Mouse (Mus musculus) small intestine, adult 2 months (tissue): ENCODE measurements at regions not wholly inside any gene's neighbourhood (a gene's known extent, or its start where the extent isn't known, plus 50 kb on each side); places are given as distances from the start of the nearest gene placed in this dataset.

Experiments
- H3K27ac ChIP-seq: fragments of 200-500 bp; 2 replicates; pipeline ENCODE4 v1.5.1; 2012; ENCODE audit warnings: low read depth, low read length, control low read depth, inconsistent platforms; ENCODE audit not compliant: insufficient read depth
- H3K27me3 ChIP-seq: fragments of 200-500 bp; 2 replicates; pipeline ENCODE4 v1.6.1; 2012; ENCODE audit warnings: mild to moderate bottlenecking, moderate library complexity, low read length, inconsistent platforms; ENCODE audit not compliant: control insufficient read depth, insufficient read depth
- H3K36me3 ChIP-seq: fragments of 200-500 bp; 2 replicates; pipeline ENCODE4 v1.6.1; 2012; ENCODE audit warnings: mild to moderate bottlenecking, low read length, control low read depth, inconsistent platforms; ENCODE audit not compliant: control insufficient read depth, insufficient read depth
- H3K4me1 ChIP-seq: fragments of 200-500 bp; 2 replicates; pipeline ENCODE4 v1.6.1; 2012; ENCODE audit warnings: low read length, inconsistent platforms, mixed read lengths; ENCODE audit not compliant: control insufficient read depth, insufficient read depth, insufficient read length
- H3K4me3 ChIP-seq: fragments of 200-500 bp; 2 replicates; pipeline ENCODE4 v1.5.1; 2012; ENCODE audit warnings: low read depth, mild to moderate bottlenecking, control low read depth, inconsistent platforms, low read length, moderate library complexity
- CTCF ChIP-seq: fragments of 200-500 bp; IDR thresholded peaks from 2 replicates; pipeline ENCODE4 v1.5.1; 2012; ENCODE audit warnings: low read depth, mild to moderate bottlenecking, control low read depth, inconsistent platforms, low read length, moderate library complexity, mixed read lengths; ENCODE audit not compliant: insufficient replicate concordance, insufficient read length; ENCODE audit errors: extremely low read depth
- POLR2A ChIP-seq: fragments of 200-500 bp; IDR thresholded peaks from 2 replicates; pipeline ENCODE4 v1.6.1; 2012; ENCODE audit warnings: low read depth, mild to moderate bottlenecking, control low read depth, inconsistent platforms, low read length, moderate library complexity
- WGBS: fragments of 180-500 bp; shearing (Covaris S2); methylation state at CpG from one replicate; pipeline ENCODE4 v1.1.7; 2018; 5-methylcytosine and 5-hydroxymethylcytosine counted together

GRCm38 (mm10) chr7:129853596-129853995 is 261.9 kb downstream of the Wdr11 start:
- WGBS = 82% methylated on average over 7 of the region's 7 CpGs
- H3K4me3 ChIP-seq = no peak overlapping the region
- no peaks in the 10 kb centered on the region for H3K27me3 ChIP-seq
- H3K4me1 ChIP-seq = no peaks in the 10 kb centered on the region
- no peaks in the 10 kb centered on the region for H3K36me3 ChIP-seq
- no peak for TF ChIP-seq CTCF
- no peak for TF ChIP-seq POLR2A
- H3K27ac ChIP-seq = no peak overlapping the region

- no peak overlapping the region for H3K4me3 ChIP-seq
- H3K27ac ChIP-seq = no peak overlapping the region
- H3K4me1 ChIP-seq = no peaks in the 10 kb centered on the region
- H3K36me3 ChIP-seq = no peaks in the 10 kb centered on the region
- TF ChIP-seq POLR2A = no peak
- TF ChIP-seq CTCF = no peak
- H3K27me3 ChIP-seq = no peaks in the 10 kb centered on the region
- 93% methylated on average over 2 of the region's 2 CpGs for WGBS
These were observed 263.3 kb downstream of the Wdr11 start for GRCm38 (mm10) chr7:129854942-129855341.

- H3K27me3 ChIP-seq = no peaks in the 10 kb centered on the region
- H3K4me3 ChIP-seq = no peak overlapping the region
- TF ChIP-seq CTCF (no peak), POLR2A (no peak)
- WGBS = 31% methylated on average over 1 of the region's 1 CpGs
- no peak overlapping the region for H3K27ac ChIP-seq
- no peaks in the 10 kb centered on the region for H3K4me1 ChIP-seq
- H3K36me3 ChIP-seq = no peaks in the 10 kb centered on the region
These were observed 271.3 kb downstream of the Wdr11 start for GRCm38 (mm10) chr7:129862966-129863365.

- Histone ChIP-seq H3K27ac (no peak overlapping the region), H3K4me1 (no peaks in the 10 kb centered on the region), H3K36me3 (no peaks in the 10 kb centered on the region), H3K27me3 (no peaks in the 10 kb centered on the region), H3K4me3 (no peak overlapping the region)
- TF ChIP-seq POLR2A (no peak), CTCF (no peak)
- 75% methylated on average over 3 of the region's 3 CpGs for WGBS
These were observed 273.9 kb downstream of the Wdr11 start for GRCm38 (mm10) chr7:129865536-129865935.

GRCm38 (mm10) chr7:129872208-129872790 is 280.6 kb downstream of the Wdr11 start:
- H3K4me1 ChIP-seq = no peaks in the 10 kb centered on the region
- TF ChIP-seq POLR2A = no peak
- TF ChIP-seq CTCF = no peak
- H3K27ac ChIP-seq = no peak overlapping the region
- no peaks in the 10 kb centered on the region for H3K36me3 ChIP-seq
- H3K27me3 ChIP-seq = no peaks in the 10 kb centered on the region; the same call in 1 of the 2 replicates
- WGBS = 90% methylated on average over 11 of the region's 11 CpGs
- no peak overlapping the region for H3K4me3 ChIP-seq

- H3K27ac ChIP-seq = no peak overlapping the region
These were observed 284.7 kb downstream of the Wdr11 start for GRCm38 (mm10) chr7:129876202-129876851.

GRCm38 (mm10) chr7:129876852-129877223 is 285.2 kb downstream of the Wdr11 start:
- H3K36me3 ChIP-seq = no peaks in the 10 kb centered on the region
- H3K27me3 ChIP-seq = no peaks in the 10 kb centered on the region; the same call in 1 of the 2 replicates
- H3K27ac ChIP-seq = no peak overlapping the region
- no peaks in the 10 kb centered on the region for H3K4me1 ChIP-seq
- H3K4me3 ChIP-seq = no peak overlapping the region
- TF ChIP-seq CTCF (no peak), POLR2A (no peak)

More at GRCm38 (mm10) chr7:129876202-129876851, 284.7 kb downstream of the Wdr11 start:
- H3K4me1 ChIP-seq = no peaks in the 10 kb centered on the region
- no peak overlapping the region for H3K4me3 ChIP-seq
- no peaks in the 10 kb centered on the region; the same call in 1 of the 2 replicates for H3K27me3 ChIP-seq
- TF ChIP-seq CTCF (no peak), POLR2A (no peak)
- no peaks in the 10 kb centered on the region for H3K36me3 ChIP-seq
- 85% methylated on average over 7 of the region's 7 CpGs for WGBS
